Mouse (Mus musculus) liver, postnatal 0 days (tissue): ENCODE results near the gene Fam206a.

Experiments
- CTCF ChIP-seq: sonication (generic); IDR thresholded peaks from 2 replicates; pipeline ENCODE4 v1.5.1; 2016; ENCODE audit warnings: antibody characterized with exemption, low read depth
- EP300 ChIP-seq: IDR thresholded peaks from 2 replicates; pipeline ENCODE4 v1.6.1; 2016; ENCODE audit warnings: antibody characterized with exemption, low read depth, mild to moderate bottlenecking

DNA sequence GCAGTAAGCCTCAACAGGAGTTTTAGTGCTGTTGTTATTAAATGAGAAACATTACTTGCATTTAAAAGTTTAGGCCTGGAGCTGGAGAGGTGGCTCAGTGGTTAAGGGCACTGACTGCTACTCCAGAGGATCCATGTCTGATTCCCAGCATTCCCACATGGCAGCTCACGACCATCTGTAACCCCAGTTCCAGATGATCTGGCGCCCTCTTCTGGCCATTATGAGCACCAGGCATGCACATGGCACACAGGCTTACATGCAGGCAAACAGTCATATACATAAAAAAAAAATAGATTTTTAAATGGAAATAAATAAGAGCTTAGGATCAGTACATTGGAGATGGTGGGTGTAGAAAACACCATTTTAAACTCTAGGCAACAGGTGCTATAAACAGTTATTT, 41.8 kb downstream of the Fam206a start:
- TF ChIP-seq CTCF: peak; percentile 42
- no peak for TF ChIP-seq EP300
